Mouse (Mus musculus): Measurements from ENCODE around the gene Ankrd44. TPM values are rescaled to one million over a fixed set of nuclear protein-coding genes. Genes with fewer than 3 reads are reported as not detected.

The Ankrd44 gene
- polyA plus RNA-seq, 1 experiment from 2014 or later = 7.6 TPM

GRCm38 (mm10) chr1:54716921-54717320 is 209.3 kb downstream of the Ankrd44 start:
- no peaks in the 10 kb centered on the region for H3K4me1 ChIP-seq (ENCODE audit: control insufficient read depth, insufficient read depth, low read length)
- 94% methylated on average over 6 of the region's 6 CpGs for WGBS

GRCm38 (mm10) chr1:54715061-54715760 is 211.0 kb downstream of the Ankrd44 start:
- H3K27ac ChIP-seq (ENCODE audit: low read length) = no peak overlapping the region
- no peaks in the 10 kb centered on the region for H3K9me3 ChIP-seq (ENCODE audit: control insufficient read depth, low read length)
- no peak overlapping the region for H3K4me2 ChIP-seq (ENCODE audit: low read depth, low read length)
- WGBS = 61% methylated on average over 8 of the region's 8 CpGs
- no peaks in the 10 kb centered on the region for H3K4me1 ChIP-seq (ENCODE audit: control insufficient read depth, insufficient read depth, low read length)
- H3K36me3 ChIP-seq (ENCODE audit: control insufficient read depth, insufficient read depth, low read length) = 0 out of 2 replicates have a peak, but pooled peaks cover 3% of the 10 kb centered on the region
- no peak for ATAC-seq
- no peaks in the 10 kb centered on the region for H3K27me3 ChIP-seq (replicated peaks; ENCODE audit: control insufficient read depth, insufficient read depth, low read length)
- no peak overlapping the region for H3K9ac ChIP-seq (ENCODE audit: low read depth, low read length)
- H3K4me3 ChIP-seq (ENCODE audit: low read length) = no peak overlapping the region

More at GRCm38 (mm10) chr1:54716921-54717320, 209.3 kb downstream of the Ankrd44 start:
- Histone ChIP-seq H3K27me3 (replicated peaks; ENCODE audit: control insufficient read depth, insufficient read depth, low read length) (no peaks in the 10 kb centered on the region), H3K36me3 (ENCODE audit: control insufficient read depth, insufficient read depth, low read length) (0 out of 2 replicates have a peak, but pooled peaks cover 3% of the 10 kb centered on the region), H3K9ac (ENCODE audit: low read depth, low read length) (no peak overlapping the region), H3K27ac (ENCODE audit: low read length) (no peak overlapping the region), H3K4me2 (ENCODE audit: low read depth, low read length) (no peak overlapping the region), H3K4me3 (ENCODE audit: low read length) (no peak overlapping the region), H3K9me3 (ENCODE audit: control insufficient read depth, low read length) (no peaks in the 10 kb centered on the region)
- ATAC-seq = no peak

GRCm38 (mm10) chr1:54713231-54714173 is 212.7 kb downstream of the Ankrd44 start:
- Histone ChIP-seq H3K27me3 (replicated peaks; ENCODE audit: control insufficient read depth, insufficient read depth, low read length) (no peaks in the 10 kb centered on the region), H3K4me2 (ENCODE audit: low read depth, low read length) (no peak overlapping the region), H3K4me3 (ENCODE audit: low read length) (no peak overlapping the region), H3K9ac (ENCODE audit: low read depth, low read length) (no peak overlapping the region), H3K27ac (ENCODE audit: low read length) (no peak overlapping the region), H3K9me3 (ENCODE audit: control insufficient read depth, low read length) (no peaks in the 10 kb centered on the region), H3K4me1 (ENCODE audit: control insufficient read depth, insufficient read depth, low read length) (no peaks in the 10 kb centered on the region), H3K36me3 (ENCODE audit: control insufficient read depth, insufficient read depth, low read length) (0 out of 2 replicates have a peak, but pooled peaks cover 3% of the 10 kb centered on the region)
- no peak for ATAC-seq
- WGBS = 60% methylated on average over 11 of the region's 11 CpGs

GRCm38 (mm10) chr1:54711568-54711967 is 214.6 kb downstream of the Ankrd44 start:
- H3K36me3 ChIP-seq (ENCODE audit: control insufficient read depth, insufficient read depth, low read length) = 0 out of 2 replicates have a peak, but pooled peaks cover 3% of the 10 kb centered on the region
- H3K4me1 ChIP-seq (ENCODE audit: control insufficient read depth, insufficient read depth, low read length) = no peaks in the 10 kb centered on the region
- WGBS = 91% methylated on average over 3 of the region's 3 CpGs
- H3K4me2 ChIP-seq (ENCODE audit: low read depth, low read length) = no peak overlapping the region
- no peak overlapping the region for H3K27ac ChIP-seq (ENCODE audit: low read length)
- no peak overlapping the region for H3K9ac ChIP-seq (ENCODE audit: low read depth, low read length)
- H3K27me3 ChIP-seq (replicated peaks; ENCODE audit: control insufficient read depth, insufficient read depth, low read length) = no peaks in the 10 kb centered on the region
- H3K4me3 ChIP-seq (ENCODE audit: low read length) = no peak overlapping the region
- no peak for ATAC-seq
- no peaks in the 10 kb centered on the region for H3K9me3 ChIP-seq (ENCODE audit: control insufficient read depth, low read length)

GRCm38 (mm10) chr1:54710550-54710949 is 215.6 kb downstream of the Ankrd44 start:
- H3K4me1 ChIP-seq (ENCODE audit: control insufficient read depth, insufficient read depth, low read length) = no peaks in the 10 kb centered on the region
- 0 out of 2 replicates have a peak, but pooled peaks cover 3% of the 10 kb centered on the region for H3K36me3 ChIP-seq (ENCODE audit: control insufficient read depth, insufficient read depth, low read length)
- no peak overlapping the region for H3K4me3 ChIP-seq (ENCODE audit: low read length)
- 87% methylated on average over 1 of the region's 1 CpGs for WGBS
- H3K9me3 ChIP-seq (ENCODE audit: control insufficient read depth, low read length) = no peaks in the 10 kb centered on the region
- no peak overlapping the region for H3K4me2 ChIP-seq (ENCODE audit: low read depth, low read length)
- no peak for ATAC-seq
- H3K27me3 ChIP-seq (replicated peaks; ENCODE audit: control insufficient read depth, insufficient read depth, low read length) = no peaks in the 10 kb centered on the region
- no peak overlapping the region for H3K27ac ChIP-seq (ENCODE audit: low read length)
- no peak overlapping the region for H3K9ac ChIP-seq (ENCODE audit: low read depth, low read length)

GRCm38 (mm10) chr1:54707888-54708565 is 218.2 kb downstream of the Ankrd44 start:
- Histone ChIP-seq H3K27me3 (replicated peaks; ENCODE audit: control insufficient read depth, insufficient read depth, low read length) (no peaks in the 10 kb centered on the region), H3K36me3 (ENCODE audit: control insufficient read depth, insufficient read depth, low read length) (0 out of 2 replicates have a peak, but pooled peaks cover 3% of the 10 kb centered on the region), H3K9me3 (ENCODE audit: control insufficient read depth, low read length) (no peaks in the 10 kb centered on the region), H3K4me1 (ENCODE audit: control insufficient read depth, insufficient read depth, low read length) (no peaks in the 10 kb centered on the region), H3K9ac (ENCODE audit: low read depth, low read length) (no peak overlapping the region), H3K27ac (ENCODE audit: low read length) (no peak overlapping the region), H3K4me3 (ENCODE audit: low read length) (no peak overlapping the region), H3K4me2 (ENCODE audit: low read depth, low read length) (no peak overlapping the region)
- WGBS = 83% methylated on average over 8 of the region's 8 CpGs
- ATAC-seq = no peak

- 73% methylated on average over 10 of the region's 10 CpGs for WGBS
- no peaks in the 10 kb centered on the region for H3K4me1 ChIP-seq (ENCODE audit: control insufficient read depth, insufficient read depth, low read length)
- H3K27ac ChIP-seq (ENCODE audit: low read length) = no peak overlapping the region
- H3K4me2 ChIP-seq (ENCODE audit: low read depth, low read length) = no peak overlapping the region
- H3K9ac ChIP-seq (ENCODE audit: low read depth, low read length) = no peak overlapping the region
- H3K36me3 ChIP-seq (ENCODE audit: control insufficient read depth, insufficient read depth, low read length) = 0 out of 2 replicates have a peak, but pooled peaks cover 1% of the 10 kb centered on the region
- H3K9me3 ChIP-seq (ENCODE audit: control insufficient read depth, low read length) = no peaks in the 10 kb centered on the region
- no peaks in the 10 kb centered on the region for H3K27me3 ChIP-seq (replicated peaks; ENCODE audit: control insufficient read depth, insufficient read depth, low read length)
- ATAC-seq = no peak
- H3K4me3 ChIP-seq (ENCODE audit: low read length) = no peak overlapping the region
Measured at GRCm38 (mm10) chr1:54707036-54707887, 218.9 kb downstream of the Ankrd44 start.

GRCm38 (mm10) chr1:54706621-54707020 is 219.6 kb downstream of the Ankrd44 start:
- Histone ChIP-seq H3K27ac (ENCODE audit: low read length) (no peak overlapping the region), H3K4me3 (ENCODE audit: low read length) (no peak overlapping the region), H3K9me3 (ENCODE audit: control insufficient read depth, low read length) (no peaks in the 10 kb centered on the region), H3K27me3 (replicated peaks; ENCODE audit: control insufficient read depth, insufficient read depth, low read length) (no peaks in the 10 kb centered on the region), H3K4me1 (ENCODE audit: control insufficient read depth, insufficient read depth, low read length) (no peaks in the 10 kb centered on the region), H3K9ac (ENCODE audit: low read depth, low read length) (no peak overlapping the region), H3K36me3 (ENCODE audit: control insufficient read depth, insufficient read depth, low read length) (no peaks in the 10 kb centered on the region), H3K4me2 (ENCODE audit: low read depth, low read length) (no peak overlapping the region)
- 30% methylated on average over 3 of the region's 3 CpGs for WGBS
- no peak for ATAC-seq
